Mouse (Mus musculus) liver, adult 2 months (tissue): ENCODE data around the gene Fgd3. TPM values are rescaled to one million over a fixed set of nuclear protein-coding genes. Genes with fewer than 3 reads are reported as not detected.

Experiments used
- DNase-seq: peaks from one replicate; pipeline ENCODE4 v3.0.0-alpha.2; 2011; ENCODE audit warnings: low read depth, low spot score; ENCODE audit errors: extremely low read depth
- H3K27ac ChIP-seq: fragments of 200-500 bp; replicated peaks from 2 replicates; pipeline ENCODE4 v1.5.1; 2012; ENCODE audit warnings: low read depth, mild to moderate bottlenecking, control low read depth, inconsistent platforms, low read length; ENCODE audit not compliant: insufficient read depth
- H3K27me3 ChIP-seq: fragments of 200-500 bp; 2 replicates; pipeline ENCODE4 v1.6.1; 2012; ENCODE audit warnings: mild to moderate bottlenecking, moderate library complexity, low read length, inconsistent platforms; ENCODE audit not compliant: control insufficient read depth, insufficient read depth
- H3K36me3 ChIP-seq: fragments of 200-500 bp; 2 replicates; pipeline ENCODE4 v1.6.1; 2012; ENCODE audit warnings: low read length, inconsistent platforms; ENCODE audit not compliant: control insufficient read depth, insufficient read depth
- H3K4me1 ChIP-seq: fragments of 200-500 bp; 2 replicates; pipeline ENCODE4 v1.6.1; 2011; ENCODE audit warnings: low read length; ENCODE audit not compliant: control insufficient read depth, insufficient read depth
- H3K4me3 ChIP-seq: fragments of 200-500 bp; 2 replicates; pipeline ENCODE4 v1.5.1; 2011; ENCODE audit warnings: low read depth, mild to moderate bottlenecking, control low read depth, low read length, moderate library complexity; ENCODE audit not compliant: insufficient read depth
- H3K79me2 ChIP-seq: fragments of 200-500 bp; 2 replicates; pipeline ENCODE4 v1.6.1; 2012; ENCODE audit warnings: inconsistent platforms, mild to moderate bottlenecking, low read length, moderate library complexity; ENCODE audit not compliant: control insufficient read depth, insufficient read depth
- H3K9ac ChIP-seq: fragments of 200-500 bp; 2 replicates; pipeline ENCODE4 v1.6.1; 2012; ENCODE audit warnings: low read depth, mild to moderate bottlenecking, control low read depth, inconsistent platforms, low read length
- CTCF ChIP-seq: fragments of 200-500 bp; IDR thresholded peaks from 2 replicates; pipeline ENCODE4 v1.5.1; 2011; ENCODE audit warnings: low read depth, low read length, control low read depth
- POLR2A ChIP-seq: fragments of 200-500 bp; IDR thresholded peaks from 2 replicates; pipeline ENCODE4 v1.6.1; 2011; ENCODE audit warnings: low read length, control low read depth; ENCODE audit not compliant: insufficient read depth; ENCODE audit errors: extremely low read depth
- WGBS: fragments of 180-500 bp; shearing (Covaris S2); methylation state at CpG from one replicate; pipeline ENCODE4 v1.1.7; 2018; 5-methylcytosine and 5-hydroxymethylcytosine counted together
- polyA plus RNA-seq: library from polyadenylated mRNA; depleted of rRNA; stranded (reverse); fragments of >200 nt; gene quantifications from 2 replicates; pipeline ENCODE4 v1.2.3, GENCODE M21; 2012
- total RNA-seq: library from RNA; depleted of rRNA; stranded (reverse); fragments of >200 nt; gene quantifications from 2 replicates; pipeline ENCODE4 v1.2.3, GENCODE M21; 2014

Fgd3 gene
- total and polyA plus RNA-seq, 2 experiments = 0.51 to 0.65 TPM

DNA sequence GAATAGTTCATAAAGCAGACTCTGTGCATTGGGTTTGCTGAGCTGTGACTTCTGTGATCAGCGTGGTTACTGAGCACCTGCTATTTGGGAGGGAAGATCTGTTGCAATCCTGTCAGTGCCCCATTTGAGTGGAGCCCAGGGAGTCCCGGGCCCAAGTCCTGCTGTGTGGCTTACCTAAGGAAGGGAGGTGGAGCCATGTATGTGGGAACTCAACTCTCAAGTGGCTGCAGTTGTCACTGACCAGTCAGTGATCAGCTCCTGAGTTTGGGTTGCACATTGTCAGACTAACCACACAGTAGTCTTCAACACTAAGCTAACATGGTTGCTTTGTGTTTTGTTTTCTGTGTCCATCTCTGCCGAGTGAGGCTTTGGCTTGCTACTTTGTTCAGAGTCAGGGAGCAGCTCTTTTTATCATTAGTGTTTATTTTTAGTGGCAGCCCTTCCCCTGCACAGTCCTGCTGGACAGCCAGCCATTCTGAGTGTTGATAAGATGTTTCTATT is 40.8 kb upstream of the Fgd3 start:
- H3K9ac ChIP-seq = no peak overlapping the region
- no peaks in the 10 kb centered on the region for H3K27me3 ChIP-seq
- 3% methylated on average over 3 of the region's 3 CpGs for WGBS
- peaks cover 56% of the 10 kb centered on the region for H3K79me2 ChIP-seq
- H3K36me3 ChIP-seq = no peaks in the 10 kb centered on the region
- peaks cover 26% of the 10 kb centered on the region for H3K4me1 ChIP-seq
- DNase-seq = peak; percentile 46
- H3K4me3 ChIP-seq = no peak overlapping the region
- H3K27ac ChIP-seq = peak overlapping the region; percentile 59
- TF ChIP-seq POLR2A = no peak
- no peak for TF ChIP-seq CTCF

DNA sequence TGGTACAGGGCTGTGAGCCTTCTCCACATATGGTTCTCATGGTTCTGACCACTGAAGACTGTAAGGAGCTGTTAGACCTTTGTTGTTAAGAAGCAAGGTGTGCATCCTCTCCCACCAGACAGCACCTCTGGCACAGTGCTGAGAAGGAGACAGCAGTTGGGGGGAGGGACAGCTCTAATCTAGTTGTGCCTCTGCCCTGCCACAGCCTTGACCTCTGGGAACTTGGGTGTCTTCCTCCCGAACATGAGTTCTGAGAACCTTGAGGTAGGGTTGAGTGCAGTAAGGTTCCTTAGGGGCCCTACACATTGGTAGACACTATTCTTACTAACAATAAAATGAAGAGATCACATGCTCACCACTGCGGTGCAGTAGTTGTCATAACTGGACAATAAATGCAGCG is 38.1 kb upstream of the Fgd3 start:
- Histone ChIP-seq H3K4me1 (peaks cover 17% of the 10 kb centered on the region), H3K79me2 (peaks cover 57% of the 10 kb centered on the region; the same call in 1 of the 2 replicates), H3K36me3 (no peaks in the 10 kb centered on the region), H3K4me3 (no peak overlapping the region), H3K27ac (no peak overlapping the region), H3K9ac (no peak overlapping the region), H3K27me3 (no peaks in the 10 kb centered on the region)
- WGBS = 89% methylated on average over 3 of the region's 3 CpGs
- no peak for TF ChIP-seq POLR2A
- TF ChIP-seq CTCF = no peak
- no peak for DNase-seq

DNA sequence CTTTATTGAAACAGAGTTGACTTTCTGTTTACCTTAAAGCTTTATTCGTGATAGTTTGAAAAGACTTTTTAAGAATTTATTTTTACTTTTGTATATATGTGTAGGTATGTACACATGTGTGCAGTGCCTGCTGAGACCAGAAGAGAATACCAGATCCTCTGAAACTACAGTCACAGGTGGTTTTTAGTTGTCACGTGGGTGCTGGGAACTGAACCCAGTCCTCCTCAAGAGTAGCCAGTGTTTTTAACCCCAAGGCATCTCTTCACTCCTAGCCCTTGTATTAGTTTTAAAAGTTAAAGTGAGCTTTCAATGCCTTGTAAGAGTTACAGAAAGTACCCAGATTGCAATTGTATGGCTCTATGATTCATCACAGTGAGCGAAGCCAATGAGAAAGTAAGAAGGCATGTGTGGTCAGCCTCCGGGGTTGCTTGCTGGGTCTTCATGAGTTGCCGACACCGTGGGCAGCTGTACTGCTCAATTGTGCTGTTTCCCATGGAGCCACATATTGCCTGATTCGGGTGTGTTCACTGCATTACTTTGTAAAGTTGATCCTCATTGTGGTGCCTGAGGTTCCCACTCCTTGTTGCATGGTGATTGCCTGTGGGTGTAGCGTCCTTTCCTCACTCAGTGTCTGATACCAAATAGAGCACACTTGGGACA is 37.4 kb upstream of the Fgd3 start:
- 94% methylated on average over 8 of the region's 8 CpGs for whole genome bisulfite sequencing
- H3K36me3 ChIP-seq = no peaks in the 10 kb centered on the region
- H3K4me3 ChIP-seq = no peak overlapping the region
- DNase-seq = no peak
- no peak overlapping the region for H3K27ac ChIP-seq
- H3K79me2 ChIP-seq = peaks cover 57% of the 10 kb centered on the region; the same call in 1 of the 2 replicates
- no peak overlapping the region for H3K9ac ChIP-seq
- TF ChIP-seq CTCF (no peak), POLR2A (no peak)
- peaks cover 11% of the 10 kb centered on the region for H3K4me1 ChIP-seq
- no peaks in the 10 kb centered on the region for H3K27me3 ChIP-seq

DNA sequence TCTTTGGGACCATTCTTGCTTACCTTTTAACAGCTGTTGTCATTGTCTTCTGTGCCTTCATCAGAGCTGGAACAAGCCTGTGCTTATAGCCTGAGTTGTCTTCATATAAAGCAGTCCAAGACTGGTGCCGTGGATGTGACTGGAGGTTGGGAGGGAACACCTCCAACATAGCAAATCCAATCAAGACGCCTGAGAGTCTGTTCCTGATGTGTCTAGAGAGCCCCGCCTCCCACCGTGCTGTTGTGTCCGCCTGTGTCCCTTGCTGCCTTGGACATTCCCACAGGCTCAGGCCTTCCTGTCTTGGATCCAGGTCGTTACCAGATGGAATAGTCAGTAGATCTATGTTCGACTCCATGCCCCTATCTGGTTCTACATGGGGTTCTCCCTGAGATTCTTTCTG is 36.0 kb upstream of the Fgd3 start:
- no peaks in the 10 kb centered on the region for H3K27me3 ChIP-seq
- peaks cover 57% of the 10 kb centered on the region; the same call in 1 of the 2 replicates for H3K79me2 ChIP-seq
- no peaks in the 10 kb centered on the region for H3K36me3 ChIP-seq
- no peak overlapping the region for H3K27ac ChIP-seq
- no peak overlapping the region for H3K9ac ChIP-seq
- WGBS = 75% methylated on average over 7 of the region's 7 CpGs
- peaks cover 4% of the 10 kb centered on the region for H3K4me1 ChIP-seq
- no peak for DNase-seq
- TF ChIP-seq POLR2A (no peak), CTCF (no peak)
- no peak overlapping the region for H3K4me3 ChIP-seq

DNA sequence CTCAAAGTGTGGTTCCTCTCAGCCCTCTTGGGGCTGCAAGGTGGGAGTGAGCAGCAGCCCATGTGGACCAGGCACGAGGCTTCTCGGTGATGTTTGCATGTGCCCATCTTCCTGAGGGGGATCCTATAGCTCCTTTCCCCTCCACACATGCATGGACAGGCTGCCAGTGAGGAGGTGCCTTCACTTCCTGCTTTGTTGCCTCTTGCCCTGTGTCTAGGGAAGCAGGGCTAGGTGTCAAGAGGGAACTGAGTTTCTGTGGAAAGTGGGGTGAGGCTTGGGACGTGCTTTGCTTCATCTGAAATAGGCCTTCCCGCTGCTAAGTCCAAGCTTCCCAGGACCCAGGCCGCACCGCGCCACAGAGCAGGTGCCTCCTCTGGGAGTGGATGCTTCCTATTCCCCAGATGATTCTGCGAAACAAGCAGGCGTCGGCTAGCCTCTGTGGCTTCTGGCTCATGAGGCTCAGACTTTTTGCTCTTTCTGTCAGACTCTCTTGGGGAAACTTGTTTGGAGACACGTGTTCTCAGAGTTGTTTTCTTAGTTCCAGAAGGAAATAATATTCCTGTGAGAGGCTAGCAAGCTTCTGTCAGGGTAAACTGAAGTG is 35.5 kb upstream of the Fgd3 start:
- Histone ChIP-seq H3K4me3 (no peak overlapping the region), H3K4me1 (no peaks in the 10 kb centered on the region; the same call in 1 of the 2 replicates), H3K36me3 (no peaks in the 10 kb centered on the region), H3K79me2 (peaks cover 60% of the 10 kb centered on the region; the same call in 1 of the 2 replicates), H3K27me3 (no peaks in the 10 kb centered on the region), H3K9ac (no peak overlapping the region), H3K27ac (no peak overlapping the region)
- TF ChIP-seq POLR2A = no peak
- TF ChIP-seq CTCF = no peak
- WGBS = 81% methylated on average over 11 of the region's 11 CpGs
- no peak for DNase-seq

DNA sequence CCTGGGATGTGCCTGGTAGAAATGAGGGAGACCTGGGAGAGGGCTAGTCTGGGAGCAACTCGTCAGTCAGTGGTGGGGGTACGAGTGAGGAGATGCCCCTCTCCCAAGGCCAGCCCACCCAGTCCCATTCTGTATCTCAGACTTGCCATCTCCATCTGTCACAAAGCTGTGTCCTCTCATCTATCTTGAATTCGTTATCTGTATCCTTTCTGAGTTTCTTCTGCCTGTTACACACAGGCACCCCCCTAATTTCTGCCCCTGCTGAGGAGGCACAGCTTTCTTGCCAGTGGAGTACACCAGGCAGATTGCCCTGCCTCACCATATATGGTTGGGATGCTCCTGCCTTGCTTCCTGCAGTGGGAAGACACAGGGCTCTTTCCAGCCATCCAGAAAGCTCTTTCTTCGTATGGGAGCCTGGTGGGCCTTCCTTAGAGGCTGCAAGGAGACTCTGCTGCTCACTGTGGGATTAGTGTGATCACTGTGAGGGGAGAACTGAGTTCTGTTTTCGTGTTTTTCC is 33.9 kb upstream of the Fgd3 start:
- Histone ChIP-seq H3K4me1 (peaks cover 1% of the 10 kb centered on the region), H3K27me3 (no peaks in the 10 kb centered on the region), H3K27ac (no peak overlapping the region), H3K36me3 (no peaks in the 10 kb centered on the region), H3K9ac (no peak overlapping the region), H3K4me3 (no peak overlapping the region), H3K79me2 (peaks cover 69% of the 10 kb centered on the region; the same call in 1 of the 2 replicates)
- WGBS = 78% methylated on average over 5 of the region's 5 CpGs
- TF ChIP-seq CTCF = no peak
- TF ChIP-seq POLR2A = no peak
- DNase-seq = no peak
